Mouse (Mus musculus) liver, embryonic 14.5 days (tissue): ENCODE measurements around the gene Nanos3. TPM values are rescaled to one million over a fixed set of nuclear protein-coding genes. Genes with fewer than 3 reads are reported as not detected.

Experiments
- ATAC-seq: fragments of 200-750 bp; cut with Nextera tagmentation; 2 replicates; pipeline ENCODE4 v1.8.0; 2017; ENCODE audit warnings: moderate number of reproducible peaks, mild to moderate bottlenecking, moderate library complexity; ENCODE audit not compliant: insufficient read depth
- DNase-seq, 3 experiments: peaks; one replicate each; pipeline ENCODE4 v3.0.0-alpha.2; 2012 to 2013; ENCODE audit warnings: low read depth in 3 of 3, low spot score in 3 of 3
- H3K27ac ChIP-seq: fragments of 300-500 bp; sonication (generic); 2 replicates; pipeline ENCODE4 v1.5.1; 2014; ENCODE audit warnings: moderate library complexity, mild to moderate bottlenecking, control low read depth, inconsistent platforms
- H3K27me3 ChIP-seq: fragments of 300-500 bp; sonication (generic); 2 replicates; pipeline ENCODE4 v1.6.1; 2014; ENCODE audit warnings: mild to moderate bottlenecking, low read length, moderate library complexity; ENCODE audit not compliant: control insufficient read depth, insufficient read depth
- H3K36me3 ChIP-seq: fragments of 300-500 bp; sonication (generic); replicated peaks from 2 replicates; pipeline ENCODE4 v1.6.1; 2014; ENCODE audit warnings: low read depth; ENCODE audit not compliant: control insufficient read depth, insufficient read depth
- H3K4me1 ChIP-seq, 2 experiments: fragments of 200-500 bp in 1 of 2; fragments of 300-500 bp in 1 of 2; sonication (generic) in 1 of 2; replicated peaks; 2 replicates each; pipeline ENCODE4 v1.6.1; 2012 to 2014; ENCODE audit warnings: antibody characterized with exemption in 1 of 2, inconsistent platforms in 1 of 2, low read length in 1 of 2; ENCODE audit not compliant: control insufficient read depth in 2 of 2, insufficient read depth in 2 of 2
- H3K4me2 ChIP-seq: fragments of 300-500 bp; sonication (generic); 2 replicates; pipeline ENCODE4 v1.6.1; 2014; ENCODE audit warnings: low read depth, mild to moderate bottlenecking, control low read depth, moderate library complexity
- H3K4me3 ChIP-seq, 2 experiments: fragments of 200-500 bp in 1 of 2; fragments of 300-500 bp in 1 of 2; sonication (generic) in 1 of 2; 2 replicates each; pipeline ENCODE4 v1.5.1; 2012 to 2014; ENCODE audit warnings: low read depth in 2 of 2, low read length in 2 of 2, mild to moderate bottlenecking in 2 of 2, control low read depth in 1 of 2, inconsistent platforms in 1 of 2, moderate library complexity in 1 of 2; ENCODE audit not compliant: insufficient read depth in 1 of 2
- H3K9ac ChIP-seq: fragments of 300-500 bp; sonication (generic); replicated peaks from 2 replicates; pipeline ENCODE4 v1.6.1; 2014; ENCODE audit warnings: mild to moderate bottlenecking, control low read depth, moderate library complexity
- H3K9me3 ChIP-seq: fragments of 300-500 bp; sonication (generic); 2 replicates; pipeline ENCODE4 v1.6.1; 2016; ENCODE audit warnings: low read length, mixed read lengths; ENCODE audit not compliant: control insufficient read depth
- CTCF ChIP-seq: IDR thresholded peaks from 2 replicates; pipeline ENCODE4 v1.5.1; 2016; ENCODE audit warnings: antibody characterized with exemption, low read depth, control low read depth
- EP300 ChIP-seq: IDR thresholded peaks from 2 replicates; pipeline ENCODE4 v1.6.1; 2016; ENCODE audit warnings: antibody characterized with exemption, low read depth
- WGBS: fragments of 180-500 bp; shearing (Covaris S2); extraction: QIAGEN DNeasy Blood & Tissue Kit; methylation state at CpG from one replicate; pipeline ENCODE4 v1.1.7; 2014; ENCODE audit not compliant: insufficient replicate concordance; 5-methylcytosine and 5-hydroxymethylcytosine counted together
- polyA plus RNA-seq, 2 experiments: library from polyadenylated mRNA; depleted of rRNA in 1 of 2; stranded (reverse) in 1 of 2; unstranded in 1 of 2; fragments of >200 nt; fragmentation: Nextera tagmentation in 1 of 2; extraction: Ambion mirVana in 1 of 2; gene quantifications; 2 replicates each; pipeline versions ENCODE4 v1.2.1 to v1.2.3; 2012 to 2014

The Nanos3 gene
- polyA plus RNA-seq, 2 experiments, result 0.12 TPM; not detected in 1

DNA sequence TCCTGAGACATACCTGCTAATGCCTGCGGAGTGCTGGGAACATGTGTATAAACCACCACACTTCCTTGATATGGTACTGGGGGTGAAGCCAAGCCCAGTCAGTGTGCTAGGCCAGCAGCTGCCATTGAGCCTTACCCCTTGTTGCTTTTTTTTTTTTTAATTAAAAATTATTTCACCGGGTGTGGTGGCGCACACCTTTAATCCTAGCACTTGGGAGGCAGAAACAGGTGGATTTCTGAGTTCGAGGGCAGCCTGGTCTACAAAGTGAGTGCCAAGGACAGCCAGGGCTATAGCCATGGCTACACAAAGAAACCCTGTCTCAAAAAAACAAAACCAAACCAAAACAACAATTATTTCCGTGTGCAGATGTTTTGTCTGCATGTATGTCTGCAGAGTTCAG lies 20.1 kb upstream of the Nanos3 start:
- H3K4me2 ChIP-seq, result no peak overlapping the region
- H3K27ac ChIP-seq, result no peak overlapping the region
- peaks cover 21% of the 10 kb centered on the region for H3K27me3 ChIP-seq
- no peak overlapping the region for H3K4me3 ChIP-seq
- DNase-seq (no peak), ATAC-seq (no peak)
- no peaks in the 10 kb centered on the region for H3K9me3 ChIP-seq
- no peaks in the 10 kb centered on the region for H3K36me3 ChIP-seq
- TF ChIP-seq CTCF (no peak), EP300 (no peak)
- WGBS, result 73% methylated on average over 5 of the region's 5 CpGs
- H3K9ac ChIP-seq, result no peak overlapping the region
- H3K4me1 ChIP-seq, result peaks cover 2 to 10% of the 10 kb centered on the region in 2 experiments; a peak in 3 of 4 replicates

- H3K9ac ChIP-seq, result peak overlapping the region; percentile 27; the same call in 1 of the 2 replicates
- H3K4me3 ChIP-seq, result peak overlapping the region; percentile 31 to 41; a peak in 3 of 4 replicates
- no peaks in the 10 kb centered on the region for H3K36me3 ChIP-seq
- peak overlapping the region; percentile 20 for H3K27ac ChIP-seq
- peak overlapping the region; percentile 66 for H3K4me2 ChIP-seq
- H3K27me3 ChIP-seq, result peaks cover 21% of the 10 kb centered on the region
- DNase-seq (no peak), ATAC-seq (peak; percentile 21; the same call in 1 of the 2 replicates)
- no peak for TF ChIP-seq EP300
- TF ChIP-seq CTCF, result peak; percentile 25
- H3K9me3 ChIP-seq, result no peaks in the 10 kb centered on the region
- H3K4me1 ChIP-seq, result peaks cover 3 to 15% of the 10 kb centered on the region in 2 experiments; a peak in 3 of 4 replicates
- WGBS, result 25% methylated on average over 13 of the region's 13 CpGs
Measured at GRCm38 (mm10) chr8:84203975-84204772, 19.2 kb upstream of the Nanos3 start.

DNA sequence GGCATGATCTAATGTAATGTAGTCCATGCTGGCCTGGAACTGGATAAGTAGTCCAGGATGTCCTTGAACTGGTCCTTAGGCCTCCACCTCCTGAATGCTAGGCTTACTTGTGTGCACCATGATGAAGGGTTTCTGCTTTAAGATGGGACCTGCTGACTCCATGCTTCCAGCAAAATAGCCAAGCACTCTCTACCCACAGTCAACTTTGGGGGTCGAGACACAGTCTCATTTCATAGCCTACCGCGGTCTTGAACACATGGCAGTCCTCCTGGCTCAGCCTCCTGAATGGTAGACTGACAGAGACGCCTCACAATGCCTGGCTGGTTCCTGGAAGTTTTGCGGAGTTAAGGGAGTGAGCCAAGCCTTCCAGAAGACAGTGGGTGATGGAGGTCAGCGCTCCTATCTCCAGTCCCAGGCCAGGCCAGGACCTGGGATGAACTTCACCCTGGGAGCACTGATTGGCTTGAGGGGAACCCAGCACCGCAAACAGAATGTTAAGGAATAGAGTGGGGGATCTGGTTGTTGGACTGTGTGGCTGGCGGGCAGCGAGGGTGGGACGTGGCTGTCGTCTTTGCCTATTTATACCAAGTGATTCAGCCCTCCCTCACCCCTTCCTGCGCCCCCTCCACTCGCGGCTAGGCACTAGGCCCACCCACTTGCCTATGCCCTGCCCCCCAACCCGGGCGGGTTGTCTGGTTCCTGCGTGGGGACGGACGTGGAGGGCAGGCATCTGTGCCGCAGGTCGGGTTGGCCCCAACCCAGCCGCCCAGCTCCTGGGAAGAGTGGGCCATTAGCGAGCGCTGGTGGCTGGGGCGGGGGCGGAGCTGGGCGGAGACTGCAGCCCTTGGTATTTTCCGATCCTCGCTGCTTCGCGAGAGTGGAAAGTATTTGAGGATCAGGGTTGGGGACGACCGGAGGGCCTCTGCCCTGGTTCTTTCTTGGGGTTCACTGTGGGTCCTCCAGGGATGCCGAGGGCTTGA lies 18.2 kb upstream of the Nanos3 start:
- WGBS, result 4% methylated on average over 34 of the region's 34 CpGs
- Histone ChIP-seq H3K27ac (peak overlapping the region; percentile 20), H3K9me3 (no peaks in the 10 kb centered on the region), H3K4me3 (peak overlapping the region; percentile 31 to 41), H3K4me2 (peak overlapping the region; percentile 66), H3K4me1 (peaks cover 3 to 23% of the 10 kb centered on the region in 2 experiments), H3K27me3 (peaks cover 21% of the 10 kb centered on the region), H3K36me3 (no peaks in the 10 kb centered on the region), H3K9ac (peak overlapping the region; percentile 27; the same call in 1 of the 2 replicates)
- TF ChIP-seq CTCF, result no peak
- TF ChIP-seq EP300, result no peak
- DNase-seq (no peak), ATAC-seq (peak; percentile 27; the same call in 1 of the 2 replicates)

GRCm38 (mm10) chr8:84202466-84202865 lies 17.4 kb upstream of the Nanos3 start:
- TF ChIP-seq CTCF, result no peak
- TF ChIP-seq EP300, result no peak
- H3K27me3 ChIP-seq, result peaks cover 21% of the 10 kb centered on the region
- peaks cover 3 to 29% of the 10 kb centered on the region in 2 experiments for H3K4me1 ChIP-seq
- H3K36me3 ChIP-seq, result no peaks in the 10 kb centered on the region
- H3K9ac ChIP-seq, result no peak overlapping the region
- no peak overlapping the region for H3K27ac ChIP-seq
- WGBS, result 38% methylated on average over 9 of the region's 9 CpGs
- peak overlapping the region; percentile 57 to 58; a peak in 3 of 4 replicates for H3K4me3 ChIP-seq
- DNase-seq (no peak), ATAC-seq (no peak)
- H3K9me3 ChIP-seq, result no peaks in the 10 kb centered on the region
- H3K4me2 ChIP-seq, result peak overlapping the region; percentile 66
